13 mouse cellular contexts compared by ENCODE assay signal in the genomic region with DNA sequence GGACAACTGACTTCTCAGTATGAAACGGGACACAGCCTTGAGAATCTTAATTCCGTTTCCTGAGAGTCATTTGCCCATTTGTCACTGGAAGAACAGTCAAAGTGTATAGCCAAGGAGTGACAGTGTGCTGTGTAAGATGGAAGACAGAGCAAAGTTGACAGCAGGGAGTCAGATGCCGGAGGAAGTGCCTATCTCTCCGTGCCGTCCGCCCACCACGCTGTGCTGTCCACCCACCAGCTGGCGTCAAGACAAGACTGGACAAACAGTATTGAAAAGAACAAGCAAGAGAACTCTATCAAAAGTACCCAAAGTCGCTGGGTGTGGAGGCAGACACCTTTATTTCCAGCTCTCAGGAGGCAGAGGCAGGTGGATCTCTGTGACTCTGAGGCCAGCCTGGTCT.
"Had no signal": no experiment of that assay in that cellular context is flagged by ENCODE, and none has a peak within 500 bp of the region (broad histone marks: within the 10 kb centered on the region; RNA-seq: fewer than 3 reads in every experiment).

No protein-coding gene starts in this region.

- H3K27ac ChIP-seq: left cerebral cortex, adult 2 months; limb, embryonic 10.5 days; lung, embryonic 15.5 days; macrophage; midbrain, embryonic 13.5 days had no signal

- H3K4me3 ChIP-seq: left cerebral cortex, adult 2 months; limb, embryonic 10.5 days; lung, embryonic 15.5 days; midbrain, embryonic 13.5 days; myocyte; neural tube, embryonic 15.5 days; stomach, embryonic 15.5 days had no signal

- DNase-seq: kidney, adult 18-20 months; kidney, postnatal 10 days; kidney, postnatal 4 days; lung, postnatal 14 days; thymus, postnatal 4 days had no signal
